Mouse (Mus musculus) A20 (cell line): ENCODE measurements at regions not wholly inside any gene's neighbourhood (a gene's known extent, or its start where the extent isn't known, plus 50 kb on each side); places are given as distances from the start of the nearest gene placed in this dataset.

Experiments used
- DNase-seq: peaks from one replicate; pipeline ENCODE4 v3.0.0-alpha.2; 2011; ENCODE audit warnings: low read depth, low spot score

GRCm38 (mm10) chr10:44826271-44826670 is 240.7 kb upstream of the Prep start:
- no peak for DNase-seq

- peak; percentile 5 for DNase-seq
Measured at GRCm38 (mm10) chr10:44821666-44822065, 245.3 kb upstream of the Prep start.

- no peak for DNase-seq
Measured at GRCm38 (mm10) chr10:44820379-44820778, 246.6 kb upstream of the Prep start.

- DNase-seq: no peak
Measured at GRCm38 (mm10) chr10:44819361-44819760, 247.6 kb upstream of the Prep start.

GRCm38 (mm10) chr10:44818615-44819014 is 248.4 kb upstream of the Prep start:
- no peak for DNase-seq

GRCm38 (mm10) chr10:44796205-44796604 is 267.9 kb upstream of the Prdm1 start:
- DNase-seq: no peak

- no peak for DNase-seq
Measured at GRCm38 (mm10) chr10:44785386-44785785, 257.1 kb upstream of the Prdm1 start.

- no peak for DNase-seq
Measured at GRCm38 (mm10) chr10:44780381-44780958, 252.2 kb upstream of the Prdm1 start.

- no peak for DNase-seq
Measured at GRCm38 (mm10) chr10:44779568-44780207, 251.4 kb upstream of the Prdm1 start.

GRCm38 (mm10) chr10:44777214-44777613 is 248.9 kb upstream of the Prdm1 start:
- DNase-seq: no peak

- DNase-seq: no peak
Measured at GRCm38 (mm10) chr10:44776175-44776574, 247.9 kb upstream of the Prdm1 start.

GRCm38 (mm10) chr10:44765527-44765926 is 237.2 kb upstream of the Prdm1 start:
- DNase-seq: no peak

GRCm38 (mm10) chr10:44763102-44763501 is 234.8 kb upstream of the Prdm1 start:
- DNase-seq: no peak

GRCm38 (mm10) chr10:44762068-44762467 is 233.8 kb upstream of the Prdm1 start:
- DNase-seq: no peak

GRCm38 (mm10) chr10:44761324-44761723 is 233.0 kb upstream of the Prdm1 start:
- peak; percentile 24 for DNase-seq

- no peak for DNase-seq
Measured at GRCm38 (mm10) chr10:44755355-44755957, 227.2 kb upstream of the Prdm1 start.

GRCm38 (mm10) chr10:44754930-44755329 is 226.6 kb upstream of the Prdm1 start:
- DNase-seq: no peak

GRCm38 (mm10) chr10:44752719-44753390 is 224.6 kb upstream of the Prdm1 start:
- no peak for DNase-seq

GRCm38 (mm10) chr10:44751061-44751460 is 222.8 kb upstream of the Prdm1 start:
- DNase-seq: no peak

- no peak for DNase-seq
Measured at GRCm38 (mm10) chr10:44749206-44749605, 220.9 kb upstream of the Prdm1 start.

- no peak for DNase-seq
Measured at GRCm38 (mm10) chr10:44747419-44747818, 219.1 kb upstream of the Prdm1 start.

- DNase-seq: no peak
Measured at GRCm38 (mm10) chr10:44744221-44744620, 215.9 kb upstream of the Prdm1 start.

- no peak for DNase-seq
Measured at GRCm38 (mm10) chr10:44733641-44734040, 205.3 kb upstream of the Prdm1 start.
